Mouse (Mus musculus) cerebellum, adult 2 months (tissue): ENCODE measurements at regions not wholly inside any gene's neighbourhood (a gene's known extent, or its start where the extent isn't known, plus 50 kb on each side); places are given as distances from the start of the nearest gene placed in this dataset.

Experiments
- DNase-seq, 2 experiments: peaks; one replicate each; pipeline ENCODE4 v3.0.0; 2021
- H3K27ac ChIP-seq: fragments of 200-500 bp; 2 replicates; pipeline ENCODE4 v1.5.1; 2012; ENCODE audit warnings: low read length, control low read depth, inconsistent platforms; ENCODE audit not compliant: insufficient read depth
- H3K27me3 ChIP-seq: fragments of 200-500 bp; 2 replicates; pipeline ENCODE4 v1.6.1; 2012; ENCODE audit warnings: inconsistent platforms, mild to moderate bottlenecking, low read length, moderate library complexity; ENCODE audit not compliant: control insufficient read depth, insufficient read depth
- H3K4me1 ChIP-seq: fragments of 200-500 bp; 2 replicates; pipeline ENCODE4 v1.6.1; 2011; ENCODE audit warnings: low read length; ENCODE audit not compliant: control insufficient read depth, insufficient read depth
- H3K4me3 ChIP-seq: fragments of 200-500 bp; replicated peaks from 2 replicates; pipeline ENCODE3; 2011; ENCODE audit warnings: mild to moderate bottlenecking, low read depth, low read length, control low read depth; ENCODE audit not compliant: insufficient read depth
- CTCF ChIP-seq: fragments of 200-500 bp; IDR thresholded peaks from 2 replicates; pipeline ENCODE4 v1.5.1; 2011; ENCODE audit warnings: low read depth, mild to moderate bottlenecking, control low read depth, low read length, moderate library complexity, borderline replicate concordance; ENCODE audit not compliant: insufficient read depth
- POLR2A ChIP-seq: fragments of 200-500 bp; IDR thresholded peaks from 2 replicates; pipeline ENCODE4 v1.6.1; 2011; ENCODE audit warnings: low read length, control low read depth, borderline replicate concordance; ENCODE audit not compliant: insufficient read depth
- WGBS: fragments of 180-500 bp; shearing (Covaris S2); methylation state at CpG from one replicate; pipeline ENCODE4 v1.1.7; 2018; 5-methylcytosine and 5-hydroxymethylcytosine counted together

DNA sequence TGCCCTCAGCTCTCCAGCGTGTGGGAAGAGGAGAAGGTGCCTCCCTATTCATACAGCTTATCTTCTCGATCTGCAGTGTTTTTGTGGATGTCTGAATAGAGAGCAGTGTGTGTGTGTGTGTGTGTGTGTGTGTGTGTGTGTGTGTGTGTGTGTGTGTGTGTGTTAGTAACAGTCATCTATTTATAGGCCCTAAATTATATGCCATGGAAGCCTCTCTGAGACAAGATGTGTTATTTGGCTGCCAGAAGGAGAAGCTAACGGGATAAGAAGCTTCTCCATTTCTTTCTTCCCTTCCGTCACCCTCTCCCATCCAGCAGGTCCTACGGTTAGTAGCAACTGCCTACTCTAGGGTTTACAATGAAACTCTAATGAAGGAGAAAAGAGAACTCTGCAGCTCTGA is 270.3 kb downstream of the Emp1 start:
- no peaks in the 10 kb centered on the region for H3K4me1 ChIP-seq
- DNase-seq, result no peak
- no peak overlapping the region for H3K4me3 ChIP-seq
- 84% methylated on average over 5 of the region's 5 CpGs for WGBS
- H3K27ac ChIP-seq, result no peak overlapping the region
- no peaks in the 10 kb centered on the region; the same call in 1 of the 2 replicates for H3K27me3 ChIP-seq
- TF ChIP-seq CTCF (no peak), POLR2A (no peak)

DNA sequence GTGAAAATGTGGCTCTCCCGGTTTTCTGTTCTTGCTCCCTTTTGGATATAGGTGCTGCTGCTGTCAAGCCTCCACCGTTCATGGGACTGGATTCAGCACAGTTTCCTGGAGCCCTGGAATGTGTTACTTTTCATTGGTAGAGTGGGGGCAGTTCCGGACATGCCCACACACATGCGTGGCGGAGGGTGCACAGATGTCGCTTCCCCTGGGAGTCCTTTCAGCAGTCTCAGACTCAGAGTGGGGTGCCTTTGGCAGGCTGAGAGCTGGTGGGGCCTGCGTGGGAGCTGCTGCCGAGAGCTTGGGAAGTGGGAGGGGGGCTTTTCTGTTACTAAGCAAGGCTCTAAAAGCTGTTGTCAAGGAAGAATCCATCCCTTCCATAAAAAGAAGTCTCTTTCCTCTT is 274.3 kb downstream of the Emp1 start:
- no peak for DNase-seq
- Histone ChIP-seq H3K4me3 (no peak overlapping the region), H3K27me3 (no peaks in the 10 kb centered on the region), H3K4me1 (no peaks in the 10 kb centered on the region), H3K27ac (no peak overlapping the region)
- 59% methylated on average over 8 of the region's 8 CpGs for WGBS
- TF ChIP-seq CTCF, result no peak
- no peak for TF ChIP-seq POLR2A

DNA sequence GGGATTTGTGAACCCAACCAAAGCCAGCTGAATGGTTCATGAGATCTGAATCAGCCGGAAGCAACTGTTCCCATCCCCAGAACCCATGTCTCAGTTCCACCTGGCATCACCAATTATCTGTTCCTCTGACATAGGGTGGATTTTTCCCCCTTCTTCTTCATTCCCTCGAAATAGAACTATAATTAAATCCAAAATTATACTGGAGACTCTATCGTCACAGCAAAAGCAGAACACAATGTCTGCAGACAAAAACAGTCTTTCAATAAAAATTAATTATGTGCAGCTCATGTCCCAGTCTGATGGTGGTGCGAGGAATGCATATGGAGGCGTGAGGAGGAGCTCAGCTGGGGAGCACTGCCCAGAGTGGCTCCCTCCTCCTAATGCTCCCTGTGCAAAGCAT is 280.4 kb downstream of the Emp1 start:
- no peak overlapping the region for H3K4me3 ChIP-seq
- 90% methylated on average over 5 of the region's 5 CpGs for WGBS
- TF ChIP-seq CTCF (no peak), POLR2A (no peak)
- H3K27ac ChIP-seq, result no peak overlapping the region
- H3K4me1 ChIP-seq, result no peaks in the 10 kb centered on the region
- no peaks in the 10 kb centered on the region for H3K27me3 ChIP-seq
- DNase-seq, result no peak

DNA sequence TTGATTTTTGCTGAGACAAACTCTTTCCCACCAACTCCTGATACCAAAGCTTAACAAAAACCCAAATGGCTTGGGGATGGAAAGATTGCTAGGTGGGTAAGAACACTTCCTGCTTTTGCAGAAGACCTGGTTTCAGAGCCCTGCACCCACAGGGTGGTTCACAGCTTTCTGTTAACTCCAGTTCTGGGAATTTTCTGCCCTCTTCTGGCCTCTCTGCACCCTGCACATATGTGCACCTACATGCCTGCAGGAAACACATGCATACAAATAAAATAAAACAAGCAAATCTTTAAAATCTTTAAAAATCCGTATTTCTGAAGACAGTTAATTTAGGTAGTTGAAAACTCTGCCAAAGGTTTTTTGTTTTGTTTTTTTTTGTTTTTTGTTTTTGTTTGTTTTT is 283.8 kb downstream of the Emp1 start:
- TF ChIP-seq CTCF (no peak), POLR2A (no peak)
- Histone ChIP-seq H3K4me1 (no peaks in the 10 kb centered on the region), H3K4me3 (no peak overlapping the region), H3K27ac (no peak overlapping the region), H3K27me3 (no peaks in the 10 kb centered on the region)
- no peak for DNase-seq
- 66% methylated on average over 1 of the region's 1 CpGs for WGBS

DNA sequence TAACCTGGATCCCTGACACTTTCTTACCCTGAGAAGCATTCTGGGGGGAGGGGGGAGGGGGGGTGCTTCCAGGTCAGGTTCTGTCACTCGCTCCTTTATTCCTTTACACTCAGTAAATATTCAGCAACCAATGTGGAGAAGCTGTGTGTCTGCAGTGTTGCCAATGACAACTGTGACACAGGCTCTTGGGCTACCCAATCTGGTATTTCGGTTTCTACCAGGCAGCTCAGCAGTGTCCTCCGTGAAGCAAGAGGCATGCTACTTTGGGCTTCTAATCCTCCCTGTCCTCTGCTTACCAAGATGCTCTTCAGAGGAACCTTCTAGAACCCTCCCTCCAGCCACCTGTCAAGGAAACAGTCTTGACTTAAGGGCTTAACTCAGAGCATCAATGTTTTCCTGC is 290.7 kb downstream of the Emp1 start:
- DNase-seq, result no peak
- WGBS, result 71% methylated on average over 3 of the region's 3 CpGs
- TF ChIP-seq CTCF (no peak), POLR2A (no peak)
- no peaks in the 10 kb centered on the region for H3K4me1 ChIP-seq
- H3K27me3 ChIP-seq, result no peaks in the 10 kb centered on the region
- H3K27ac ChIP-seq, result no peak overlapping the region
- H3K4me3 ChIP-seq, result no peak overlapping the region

DNA sequence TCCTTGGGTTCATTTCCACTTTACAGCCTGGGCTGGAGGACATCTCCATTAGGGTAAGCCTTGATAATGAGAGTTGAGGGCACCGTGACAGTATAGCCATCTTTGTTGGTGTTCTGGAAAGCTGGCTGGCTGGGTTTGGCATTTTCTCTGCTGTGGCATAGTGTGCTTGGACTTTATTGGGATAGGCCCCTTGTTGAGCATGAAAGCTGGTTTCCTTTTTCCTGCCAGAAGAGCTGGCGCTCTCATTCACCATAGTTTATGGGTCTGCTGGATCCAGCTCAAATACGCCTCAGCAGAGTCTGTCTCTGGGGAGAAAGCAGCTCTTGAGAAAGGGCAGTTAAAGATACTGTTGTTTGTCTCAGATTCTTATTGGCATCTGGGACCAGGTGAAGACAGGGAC is 300.0 kb downstream of the Emp1 start:
- Histone ChIP-seq H3K27ac (no peak overlapping the region), H3K4me3 (no peak overlapping the region), H3K27me3 (no peaks in the 10 kb centered on the region), H3K4me1 (no peaks in the 10 kb centered on the region)
- peak in 1 of 2 experiments; percentile 22 for DNase-seq
- WGBS, result 28% methylated on average over 3 of the region's 3 CpGs
- TF ChIP-seq POLR2A, result no peak
- TF ChIP-seq CTCF, result no peak

DNA sequence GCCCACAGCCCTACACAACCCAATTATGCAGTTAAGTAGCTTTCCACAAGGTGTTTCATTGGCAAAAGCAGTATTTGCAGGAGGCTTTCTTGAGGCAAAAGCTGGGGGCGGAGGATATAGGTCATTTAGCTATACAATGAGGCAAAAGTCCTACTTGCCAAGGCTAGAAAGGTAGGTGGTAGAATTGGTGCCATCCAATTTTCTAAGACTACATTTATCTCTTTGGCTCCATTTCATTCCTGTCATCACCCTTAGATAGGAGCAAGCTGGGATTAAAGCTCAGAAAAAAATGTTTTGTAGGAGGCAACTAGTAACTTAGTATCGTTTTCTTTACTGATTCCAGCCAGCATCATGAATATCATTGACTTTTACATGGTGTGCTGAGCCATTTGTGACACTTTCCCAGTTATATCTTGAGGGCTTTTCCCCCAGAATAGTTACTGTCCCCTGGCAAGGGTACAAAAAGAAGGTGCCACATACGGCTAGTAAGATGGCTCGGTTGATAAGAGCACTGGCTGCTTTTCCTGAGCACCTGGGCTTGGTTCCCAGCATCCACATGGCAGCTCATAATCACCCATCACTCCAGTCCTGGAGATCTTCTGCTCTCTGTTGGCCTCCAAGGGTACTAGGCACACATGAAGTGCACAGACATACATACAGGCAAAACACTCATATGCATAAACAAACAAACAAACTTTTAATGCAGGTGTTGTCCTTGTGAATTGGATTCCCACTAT is 300.6 kb downstream of the Emp1 start:
- peak in 1 of 2 experiments; percentile 12 for DNase-seq
- 32% methylated on average over 4 of the region's 4 CpGs for WGBS
- no peak overlapping the region for H3K4me3 ChIP-seq
- H3K4me1 ChIP-seq, result no peaks in the 10 kb centered on the region
- H3K27ac ChIP-seq, result no peak overlapping the region
- no peaks in the 10 kb centered on the region for H3K27me3 ChIP-seq
- TF ChIP-seq CTCF (no peak), POLR2A (no peak)
